Mouse (Mus musculus): ENCODE results near the gene Fam76a.

DNA sequence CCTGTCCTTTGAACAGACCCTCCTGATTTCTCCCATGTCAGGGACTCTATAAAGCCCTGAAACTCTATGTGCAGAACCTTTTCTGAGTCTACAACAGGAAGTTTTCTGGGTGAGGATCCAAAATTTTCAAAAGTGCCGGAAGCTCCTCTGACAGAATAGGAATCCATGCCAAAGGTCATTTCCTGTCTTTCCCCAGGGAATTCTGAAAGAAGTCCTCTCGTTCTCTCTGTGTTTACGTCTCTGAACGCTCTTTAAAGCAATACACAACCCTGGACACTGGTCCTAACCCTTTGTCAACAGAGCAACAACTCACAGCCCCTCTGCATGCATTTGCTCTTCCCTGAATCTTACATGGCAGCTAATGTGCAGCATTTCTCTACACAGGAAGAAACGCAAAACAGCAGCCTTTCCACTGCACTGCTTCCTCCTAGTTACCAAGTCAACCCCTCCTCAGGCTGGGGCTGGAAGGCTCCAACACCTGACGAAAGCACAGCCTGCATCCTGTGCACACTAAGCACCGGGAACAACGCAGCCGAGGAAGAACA is 17.5 kb downstream of the Fam76a start:
- TF ChIP-seq POLR2A (IDR thresholded peaks at IDR 0.05; ENCODE audit: control insufficient read depth, low read depth, low read length) (no peak), CTCF (IDR thresholded peaks at IDR 0.05; ENCODE audit: control insufficient read depth, insufficient read depth, insufficient replicate concordance, low read depth, low read length) (no peak)

Measured in testis, adult 2 months (tissue).